25 mouse cellular contexts compared by ENCODE assay signal in genomic region chr3:87530234-87530633, GRCm38 (mm10).
"Had no signal": no experiment of that assay in that cellular context is flagged by ENCODE, and none has a peak within 500 bp of the region (broad histone marks: within the 10 kb centered on the region; RNA-seq: fewer than 3 reads in every experiment).

No protein-coding gene starts in this region.

- ATAC-seq: hindbrain, embryonic 16.5 days; intestine, embryonic 15.5 days; intestine, postnatal 0 days had no signal

- H3K27me3 ChIP-seq: heart, embryonic 12.5 days; hindbrain, embryonic 12.5 days; intestine, embryonic 15.5 days; limb, embryonic 12.5 days; liver, embryonic 13.5 days; liver, embryonic 15.5 days had no signal

- H3K4me2 ChIP-seq: heart, embryonic 12.5 days; hindbrain, embryonic 12.5 days; hindbrain, embryonic 14.5 days; intestine, embryonic 15.5 days; limb, embryonic 12.5 days; liver, embryonic 11.5 days; liver, embryonic 13.5 days; liver, embryonic 15.5 days had no signal

- H3K9ac ChIP-seq: heart, embryonic 12.5 days; hindbrain, embryonic 12.5 days; hindbrain, embryonic 14.5 days; intestine, embryonic 15.5 days; limb, embryonic 12.5 days; liver, embryonic 13.5 days; liver, embryonic 15.5 days had no signal

- DNase-seq: gastrocnemius, adult 2 months; gastrocnemius, postnatal 10 days; gastrocnemius, postnatal 25 days; heart, postnatal 10 days; heart, postnatal 4 days; kidney, adult 18-20 months; kidney, adult 8-10 months; kidney, postnatal 10 days; kidney, postnatal 25 days; layer of hippocampus, adult 9-11 months; layer of hippocampus, postnatal 36 days; left cerebral cortex, postnatal 4 days; liver; liver, embryonic 13.5 days had no signal

- H3K9me3 ChIP-seq: heart, embryonic 10.5 days; heart, embryonic 12.5 days; hindbrain, embryonic 10.5 days; hindbrain, embryonic 12.5 days; intestine, embryonic 15.5 days; limb, embryonic 12.5 days; liver, embryonic 13.5 days; liver, embryonic 15.5 days had no signal

- H3K27ac ChIP-seq: gastrocnemius, adult 2 months; heart, embryonic 10.5 days; hindbrain, embryonic 10.5 days; hindbrain, embryonic 12.5 days; hindbrain, embryonic 14.5 days; intestine, embryonic 15.5 days; limb, embryonic 12.5 days; liver, embryonic 13.5 days; liver, embryonic 15.5 days had no signal

- H3K4me3 ChIP-seq: gastrocnemius, adult 2 months; heart, embryonic 10.5 days; heart, embryonic 12.5 days; hindbrain, embryonic 10.5 days; hindbrain, embryonic 12.5 days; intestine, embryonic 15.5 days; limb, embryonic 12.5 days; liver, embryonic 13.5 days; liver, embryonic 15.5 days had no signal
